In genomic region chr5:93030411-93030810, GRCm38 (mm10) we compare ENCODE assay signal across 30 mouse cellular contexts. TPM values are rescaled to one million over a fixed set of nuclear protein-coding genes. Genes with fewer than 3 reads are reported as not detected.
A peak's percentile ranks its signal among the peaks of the same experiment; 100 is the strongest.
DNase-seq lines count a peak whose midpoint lies in the region; ATAC-seq and TF ChIP-seq lines count a peak whose summit lies in the region.
"Had no signal": no experiment of that assay in that cellular context is flagged by ENCODE, and none has a peak within 500 bp of the region (broad histone marks: within the 10 kb centered on the region; RNA-seq: fewer than 3 reads in every experiment).

No protein-coding gene starts in this region.

- H3K4me1 ChIP-seq in heart, embryonic 11.5 days (ENCODE audit: control insufficient read depth, insufficient read depth, low read length) = peaks cover 14% of the 10 kb centered on the region
- peaks cover 15% of the 10 kb centered on the region; the same call in 1 of the 2 replicates for H3K4me1 ChIP-seq in kidney, adult 2 months (ENCODE audit: control insufficient read depth, insufficient read depth, low read length)
- H3K4me1 ChIP-seq in kidney, embryonic 15.5 days = peaks cover 22% of the 10 kb centered on the region
- peaks cover under 1% of the 10 kb centered on the region; the same call in 1 of the 2 replicates for H3K4me1 ChIP-seq in intestine, postnatal 0 days (replicated peaks; ENCODE audit: control insufficient read depth, insufficient read depth, low read length)
- H3K4me1 ChIP-seq: forebrain, embryonic 13.5 days; hindbrain, embryonic 13.5 days had no signal

- no peak for DNase-seq in heart, adult 8-10 months (ENCODE audit: low spot score)
- DNase-seq in kidney, adult 2 months = peak; percentile 65
- peak; percentile 45 to 55 for DNase-seq in kidney, postnatal 36 days
- DNase-seq in kidney, adult 11 months = no peak
- no peak for DNase-seq in ovary, postnatal 14 days (ENCODE audit: low spot score)
- DNase-seq: adrenal gland, adult 8-10 months; adrenal gland, postnatal 25 days; cerebellum, adult 11-12 months; cerebellum, adult 8-10 months; cerebellum, postnatal 10 days; cerebellum, postnatal 36 days; embryo, embryonic 11 days; forebrain, postnatal 0 days; gastrocnemius, adult 2 months; gastrocnemius, postnatal 14 days; heart, adult 2 months had no signal

- no peaks in the 10 kb centered on the region for H3K36me3 ChIP-seq in heart, embryonic 11.5 days (ENCODE audit: control insufficient read depth, insufficient read depth, low read length)
- H3K36me3 ChIP-seq in kidney, adult 2 months (ENCODE audit: control insufficient read depth, insufficient read depth, low read length) = no peaks in the 10 kb centered on the region
- H3K36me3 ChIP-seq in kidney, embryonic 15.5 days = no peaks in the 10 kb centered on the region
- H3K36me3 ChIP-seq in intestine, postnatal 0 days (ENCODE audit: control insufficient read depth, insufficient read depth) = no peaks in the 10 kb centered on the region
- H3K36me3 ChIP-seq: embryonic facial prominence, embryonic 10.5 days; embryonic facial prominence, embryonic 13.5 days; forebrain, embryonic 10.5 days; heart, embryonic 12.5 days; hindbrain, embryonic 10.5 days; hindbrain, embryonic 13.5 days had no signal

- H3K27ac ChIP-seq in heart, embryonic 11.5 days (ENCODE audit: low read depth, low read length) = 0 out of 2 replicates have a peak overlapping the region, but pooled peaks have one; percentile 10
- H3K27ac ChIP-seq in kidney, adult 2 months (ENCODE audit: insufficient read depth, low read depth, low read length) = peak overlapping the region; percentile 40; the same call in 1 of the 2 replicates
- no peak overlapping the region for H3K27ac ChIP-seq in kidney, embryonic 15.5 days
- peak overlapping the region; percentile 90 for H3K27ac ChIP-seq in intestine, postnatal 0 days (ENCODE audit: low read depth, low read length)
- H3K27ac ChIP-seq: embryonic facial prominence, embryonic 13.5 days; forebrain, embryonic 10.5 days; forebrain, embryonic 13.5 days; gastrocnemius, adult 2 months; heart, adult 2 months; hindbrain, embryonic 10.5 days; hindbrain, embryonic 13.5 days had no signal

- no peak for TF ChIP-seq POLR2A in kidney, adult 2 months (IDR thresholded peaks at IDR 0.05; ENCODE audit: low read depth, low read length)

- H3K27me3 ChIP-seq in heart, embryonic 11.5 days (ENCODE audit: control insufficient read depth, insufficient read depth, low read length) = no peaks in the 10 kb centered on the region
- H3K27me3 ChIP-seq in kidney, adult 2 months (replicated peaks; ENCODE audit: control insufficient read depth, insufficient read depth, low read length) = no peaks in the 10 kb centered on the region
- no peaks in the 10 kb centered on the region for H3K27me3 ChIP-seq in kidney, embryonic 15.5 days
- H3K27me3 ChIP-seq in intestine, postnatal 0 days (replicated peaks; ENCODE audit: control insufficient read depth, insufficient read depth, low read length) = no peaks in the 10 kb centered on the region
- H3K27me3 ChIP-seq: embryonic facial prominence, embryonic 13.5 days; forebrain, embryonic 13.5 days; heart, embryonic 12.5 days; hindbrain, embryonic 13.5 days had no signal

- no peak overlapping the region for H3K9ac ChIP-seq in heart, embryonic 11.5 days (ENCODE audit: low read depth, low read length)
- H3K9ac ChIP-seq in kidney, embryonic 15.5 days = no peak overlapping the region
- no peak overlapping the region for H3K9ac ChIP-seq in intestine, postnatal 0 days (ENCODE audit: low read depth, low read length)
- H3K9ac ChIP-seq: embryonic facial prominence, embryonic 13.5 days; forebrain, embryonic 13.5 days; forebrain, postnatal 0 days; heart, embryonic 12.5 days; hindbrain, embryonic 13.5 days had no signal

- 74% methylated on average over 5 of the region's 5 CpGs for WGBS in heart, embryonic 11.5 days (ENCODE audit: insufficient replicate concordance)
- WGBS in kidney, adult 2 months = 53% methylated on average over 5 of the region's 5 CpGs
- 84% methylated on average over 5 of the region's 5 CpGs for WGBS in kidney, embryonic 15.5 days
- 54% methylated on average over 5 of the region's 5 CpGs for WGBS in intestine, postnatal 0 days

- no peak for ATAC-seq in heart, embryonic 11.5 days (replicated peaks; ENCODE audit: insufficient number of reproducible peaks, low FRiP score, low TSS enrichment)
- no peak for ATAC-seq in kidney, embryonic 15.5 days (replicated peaks; ENCODE audit: low FRiP score)
- peak; percentile 55 for ATAC-seq in intestine, postnatal 0 days
- ATAC-seq: activated CD4-positive, CD25-positive, alpha-beta regulatory T cell, adult 4 months; forebrain, embryonic 13.5 days; forebrain, postnatal 0 days; hindbrain, embryonic 16.5 days had no signal

- no peak overlapping the region for H3K4me3 ChIP-seq in heart, embryonic 11.5 days (ENCODE audit: low read depth, low read length)
- H3K4me3 ChIP-seq in kidney, adult 2 months (ENCODE audit: insufficient read depth, low read depth, low read length) = no peak overlapping the region
- H3K4me3 ChIP-seq in kidney, embryonic 15.5 days (replicated peaks) = no peak overlapping the region
- no peak overlapping the region for H3K4me3 ChIP-seq in intestine, postnatal 0 days (ENCODE audit: low read depth, low read length)
- H3K4me3 ChIP-seq: embryonic facial prominence, embryonic 10.5 days; embryonic facial prominence, embryonic 13.5 days; forebrain, embryonic 10.5 days; forebrain, embryonic 13.5 days; gastrocnemius, adult 2 months; heart, adult 2 months; heart, embryonic 12.5 days; hindbrain, embryonic 10.5 days; hindbrain, embryonic 13.5 days had no signal

- TF ChIP-seq CTCF in kidney, adult 2 months (conservative IDR thresholded peaks at IDR 0.05; ENCODE audit: insufficient read depth, insufficient read length, low read depth, low read length) = no peak
- no peak for TF ChIP-seq CTCF in intestine, postnatal 0 days (IDR thresholded peaks at IDR 0.05; ENCODE audit: low read depth)

- H3K9me3 ChIP-seq in heart, embryonic 11.5 days (replicated peaks; ENCODE audit: control insufficient read depth, low read length) = no peaks in the 10 kb centered on the region
- H3K9me3 ChIP-seq in kidney, embryonic 15.5 days (replicated peaks) = no peaks in the 10 kb centered on the region
- H3K9me3 ChIP-seq in intestine, postnatal 0 days (ENCODE audit: control insufficient read depth) = no peaks in the 10 kb centered on the region
- H3K9me3 ChIP-seq: embryonic facial prominence, embryonic 10.5 days; embryonic facial prominence, embryonic 13.5 days; forebrain, embryonic 10.5 days; forebrain, embryonic 13.5 days; heart, embryonic 12.5 days; hindbrain, embryonic 10.5 days; hindbrain, embryonic 13.5 days had no signal

- no peak overlapping the region for H3K4me2 ChIP-seq in heart, embryonic 11.5 days
- H3K4me2 ChIP-seq in kidney, embryonic 15.5 days = no peak overlapping the region
- no peak overlapping the region for H3K4me2 ChIP-seq in intestine, postnatal 0 days (replicated peaks; ENCODE audit: low read depth)
- H3K4me2 ChIP-seq: embryonic facial prominence, embryonic 13.5 days; forebrain, embryonic 13.5 days; heart, embryonic 12.5 days; hindbrain, embryonic 13.5 days had no signal

RNA-seq across cellular contexts. Expression of gene Sowahb, which starts 14.4 kb away (rescaled TPM):
- polyA plus RNA-seq in heart, embryonic 11.5 days (2014; fragmentation: Nextera tagmentation; extraction: Ambion mirVana) = 0.13 and 0.15 TPM in 2 replicates
- total RNA-seq in heart, adult 8-10 months (2022) = under 1 TPM; 0.05 to 0.22 (median 0.12) TPM
- polyA plus RNA-seq in kidney, adult 2 months (2012; rRNA removed) = 7.8 and 10.1 TPM in 2 replicates
- 1.4 and 1.5 TPM in 2 replicates for polyA plus RNA-seq in kidney, embryonic 15.5 days (2015; fragmentation: Nextera tagmentation; extraction: Ambion mirVana)
- 16.1 and 18.0 TPM in 2 replicates for polyA plus RNA-seq in intestine, postnatal 0 days (2015; fragmentation: Nextera tagmentation; extraction: Ambion mirVana)
- total RNA-seq: adrenal gland, postnatal 25 days; gastrocnemius, adult 2 months; gastrocnemius, postnatal 14 days; heart, postnatal 25 days had no signal
- polyA plus RNA-seq: activated CD4-positive, CD25-positive, alpha-beta regulatory T cell, adult 4 months; forebrain, embryonic 13.5 days; heart, postnatal 0 days; hindbrain, embryonic 13.5 days; hindbrain, embryonic 16.5 days had no signal

Comparison
In these comparisons a context has a peak if more than half of its experiments do, and no peak if none do; other contexts are left out.
1. DNase-seq: peak in kidney, adult 2 months (single experiment) and kidney, postnatal 36 days (2 of 2); none in heart, adult 8-10 months (single experiment), kidney, adult 11 months (single experiment) and ovary, postnatal 14 days (single experiment).